Mouse (Mus musculus) hindbrain, embryonic 16.5 days (tissue): Measurements from ENCODE around the gene Neurog1. TPM values are rescaled to one million over a fixed set of nuclear protein-coding genes. Genes with fewer than 3 reads are reported as not detected.

Experiments
- ATAC-seq: fragments of 200-750 bp; cut with Nextera tagmentation; 2 replicates; pipeline ENCODE4 v1.8.0; 2017; ENCODE audit warnings: moderate TSS enrichment, moderate library complexity
- H3K27ac ChIP-seq: fragments of 300-500 bp; sonication (generic); 2 replicates; pipeline ENCODE4 v1.5.1; 2014; ENCODE audit warnings: low read depth, mild to moderate bottlenecking, control low read depth, low read length, moderate library complexity
- H3K27me3 ChIP-seq: fragments of 300-500 bp; sonication (generic); replicated peaks from 2 replicates; pipeline ENCODE4 v1.6.1; 2014; ENCODE audit warnings: low read length; ENCODE audit not compliant: control insufficient read depth, insufficient read depth
- H3K36me3 ChIP-seq: fragments of 300-500 bp; sonication (generic); 2 replicates; pipeline ENCODE4 v1.6.1; 2014; ENCODE audit warnings: mild to moderate bottlenecking, low read length, moderate library complexity, mixed read lengths; ENCODE audit not compliant: control insufficient read depth, insufficient read depth
- H3K4me1 ChIP-seq: fragments of 300-500 bp; sonication (generic); 2 replicates; pipeline ENCODE4 v1.6.1; 2014; ENCODE audit warnings: low read depth, low read length; ENCODE audit not compliant: control insufficient read depth, insufficient read depth
- H3K4me2 ChIP-seq: fragments of 300-500 bp; sonication (generic); 2 replicates; pipeline ENCODE4 v1.6.1; 2014; ENCODE audit warnings: mild to moderate bottlenecking, low read length, control low read depth, moderate library complexity
- H3K4me3 ChIP-seq: fragments of 300-500 bp; sonication (generic); 2 replicates; pipeline ENCODE4 v1.5.1; 2014; ENCODE audit warnings: mild to moderate bottlenecking, low read length, control low read depth, moderate library complexity
- H3K9ac ChIP-seq: fragments of 300-500 bp; sonication (generic); 2 replicates; pipeline ENCODE4 v1.6.1; 2014; ENCODE audit warnings: low read depth, mild to moderate bottlenecking, control low read depth, low read length, moderate library complexity
- H3K9me3 ChIP-seq: fragments of 300-500 bp; sonication (generic); 2 replicates; pipeline ENCODE4 v1.6.1; 2014; ENCODE audit warnings: mild to moderate bottlenecking, low read length, moderate library complexity; ENCODE audit not compliant: control insufficient read depth
- WGBS: fragments of 180-500 bp; shearing (Covaris S2); extraction: QIAGEN DNeasy Blood & Tissue Kit; methylation state at CpG from one replicate; pipeline ENCODE4 v1.1.7; 2014; 5-methylcytosine and 5-hydroxymethylcytosine counted together
- polyA plus RNA-seq: library from polyadenylated mRNA; unstranded; fragments of >200 nt; fragmentation: Nextera tagmentation; extraction: Ambion mirVana; gene quantifications from 2 replicates; pipeline ENCODE4 v1.2.1, GENCODE M21; 2015

The Neurog1 gene
- 0.11 and 1.0 TPM in 2 replicates for polyA plus RNA-seq

DNA sequence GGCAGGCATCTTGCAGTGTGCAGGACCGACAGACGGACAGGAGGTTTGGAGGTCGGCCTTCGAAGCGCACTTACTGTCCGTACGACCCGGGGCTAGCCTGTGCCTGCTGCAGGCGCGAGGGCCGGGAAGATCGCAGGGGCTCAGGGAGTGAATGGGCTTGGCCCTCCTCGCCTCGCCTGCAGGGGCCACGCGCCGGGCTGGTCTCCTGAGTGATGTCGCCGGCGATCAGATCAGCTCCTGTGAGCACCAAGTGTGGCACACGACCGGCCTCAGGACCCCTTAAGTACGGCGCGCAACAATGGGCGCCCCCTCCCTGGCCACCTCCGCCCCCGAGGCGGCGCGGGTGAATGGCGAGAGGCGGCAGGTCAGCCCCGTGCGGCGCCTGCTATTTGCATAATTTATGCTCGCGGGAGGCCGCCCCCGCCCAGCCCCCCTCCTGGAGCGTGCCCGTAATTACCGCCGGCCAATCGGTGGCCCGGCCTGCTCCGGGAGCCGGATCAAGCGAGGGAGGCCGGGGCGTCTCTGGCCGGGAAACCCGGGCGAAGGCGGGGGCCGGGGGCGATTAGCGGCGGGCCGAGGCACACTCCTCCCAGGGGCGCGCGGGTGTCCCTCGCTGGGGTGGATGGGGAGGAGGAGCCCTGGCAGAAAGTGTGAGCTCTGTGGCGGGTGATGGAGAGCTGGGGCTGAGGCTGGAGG lies at the start of gene Neurog1:
Gene Neurog1 (minus strand): TSS at position 240 of the 696 bp plus-strand sequence.
- under 1% methylated on average over 52 of the region's 65 CpGs for WGBS
- H3K4me3 ChIP-seq, result peak within 1 kb of the TSS; percentile 34
- H3K9ac ChIP-seq, result peak within 1 kb of the TSS; percentile 23; the same call in 1 of the 2 replicates
- no peaks in the 10 kb centered on the region for H3K9me3 ChIP-seq
- H3K27me3 ChIP-seq, result peaks cover 86% of the 10 kb centered on the region
- H3K36me3 ChIP-seq, result no peaks in the 10 kb centered on the region
- peak within 1 kb of the TSS; percentile 61 for H3K4me2 ChIP-seq
- H3K4me1 ChIP-seq, result peaks cover 12% of the 10 kb centered on the region
- no peak within 1 kb of the TSS for H3K27ac ChIP-seq
- peak; percentile 74 for ATAC-seq

GRCm38 (mm10) chr13:56299336-56299735 lies 47.4 kb upstream of the Neurog1 start:
- peaks cover 28% of the 10 kb centered on the region for H3K27me3 ChIP-seq

DNA sequence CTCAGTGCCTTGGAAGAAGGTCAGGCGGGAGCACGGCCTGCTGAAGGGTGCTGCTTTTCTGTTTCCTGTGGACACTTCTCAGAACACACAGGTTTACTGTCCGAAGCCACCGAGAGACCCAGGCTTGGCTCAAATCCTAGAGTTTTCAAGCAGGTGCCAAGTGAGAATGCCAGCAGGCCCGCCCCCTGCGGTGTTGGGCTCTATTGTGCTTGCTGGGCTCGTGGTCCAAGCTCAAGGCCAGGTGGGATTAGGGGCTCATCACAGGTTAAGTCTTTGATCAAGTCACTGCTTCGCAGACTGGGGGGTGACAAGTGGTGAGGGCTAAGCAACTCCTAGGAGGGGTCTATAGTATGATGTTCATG lies 44.7 kb upstream of the Neurog1 start:
- H3K9me3 ChIP-seq, result no peaks in the 10 kb centered on the region
- peak overlapping the region; percentile 48 for H3K4me3 ChIP-seq
- H3K27ac ChIP-seq, result no peak overlapping the region
- 4% methylated on average over 8 of the region's 8 CpGs for WGBS
- peaks cover 20% of the 10 kb centered on the region for H3K4me1 ChIP-seq
- H3K36me3 ChIP-seq, result no peaks in the 10 kb centered on the region
- H3K9ac ChIP-seq, result peak overlapping the region; percentile 57
- ATAC-seq, result peak; percentile 5; the same call in 1 of the 2 replicates
- peak overlapping the region; percentile 70 for H3K4me2 ChIP-seq
- peaks cover 48% of the 10 kb centered on the region for H3K27me3 ChIP-seq

More at GRCm38 (mm10) chr13:56299336-56299735, 47.4 kb upstream of the Neurog1 start:
- H3K27ac ChIP-seq, result no peak overlapping the region
- H3K9ac ChIP-seq, result no peak overlapping the region
- H3K4me2 ChIP-seq, result no peak overlapping the region
- no peak overlapping the region for H3K4me3 ChIP-seq
- no peak for ATAC-seq
- H3K36me3 ChIP-seq, result no peaks in the 10 kb centered on the region
- H3K4me1 ChIP-seq, result peaks cover 20% of the 10 kb centered on the region
- H3K9me3 ChIP-seq, result no peaks in the 10 kb centered on the region
- 93% methylated on average over 11 of the region's 11 CpGs for WGBS

- H3K27me3 ChIP-seq, result peaks cover 49% of the 10 kb centered on the region
- H3K9me3 ChIP-seq, result no peaks in the 10 kb centered on the region
- H3K9ac ChIP-seq, result peak within 1 kb of the TSS; percentile 57
- peak; percentile 62 for ATAC-seq
- H3K4me2 ChIP-seq, result peak within 1 kb of the TSS; percentile 70
- no peak within 1 kb of the TSS for H3K27ac ChIP-seq
- H3K4me3 ChIP-seq, result peak within 1 kb of the TSS; percentile 48
- peaks cover 20% of the 10 kb centered on the region for H3K4me1 ChIP-seq
- H3K36me3 ChIP-seq, result no peaks in the 10 kb centered on the region
- WGBS, result under 1% methylated on average over 69 of the region's 76 CpGs
These were observed 44.1 kb upstream of the Neurog1 start, which contains the start of gene Cxcl14 for GRCm38 (mm10) chr13:56295943-56296658. Cxcl14 (minus strand) TSS chr13:56296551.

- Histone ChIP-seq H3K27me3 (peaks cover 49% of the 10 kb centered on the region), H3K27ac (no peak overlapping the region), H3K4me1 (peaks cover 20% of the 10 kb centered on the region), H3K9ac (peak overlapping the region; percentile 57), H3K4me3 (peak overlapping the region; percentile 48), H3K4me2 (peak overlapping the region; percentile 70), H3K36me3 (no peaks in the 10 kb centered on the region), H3K9me3 (no peaks in the 10 kb centered on the region)
- ATAC-seq, result no peak
- whole genome bisulfite sequencing, result 5% methylated on average over 13 of the region's 13 CpGs
These were observed 43.6 kb upstream of the Neurog1 start for GRCm38 (mm10) chr13:56295586-56295942.

GRCm38 (mm10) chr13:56294908-56295307 lies 42.9 kb upstream of the Neurog1 start:
- H3K27me3 ChIP-seq, result peaks cover 49% of the 10 kb centered on the region
- peaks cover 20% of the 10 kb centered on the region for H3K4me1 ChIP-seq
- peak overlapping the region; percentile 48 for H3K4me3 ChIP-seq
- no peak overlapping the region for H3K27ac ChIP-seq
- no peak for ATAC-seq
- no peak overlapping the region; the same call in 1 of the 2 replicates for H3K4me2 ChIP-seq
- no peaks in the 10 kb centered on the region for H3K36me3 ChIP-seq
- 5% methylated on average over 10 of the region's 10 CpGs for WGBS
- H3K9ac ChIP-seq, result no peak overlapping the region
- H3K9me3 ChIP-seq, result 0 out of 2 replicates have a peak, but pooled peaks cover 2% of the 10 kb centered on the region

DNA sequence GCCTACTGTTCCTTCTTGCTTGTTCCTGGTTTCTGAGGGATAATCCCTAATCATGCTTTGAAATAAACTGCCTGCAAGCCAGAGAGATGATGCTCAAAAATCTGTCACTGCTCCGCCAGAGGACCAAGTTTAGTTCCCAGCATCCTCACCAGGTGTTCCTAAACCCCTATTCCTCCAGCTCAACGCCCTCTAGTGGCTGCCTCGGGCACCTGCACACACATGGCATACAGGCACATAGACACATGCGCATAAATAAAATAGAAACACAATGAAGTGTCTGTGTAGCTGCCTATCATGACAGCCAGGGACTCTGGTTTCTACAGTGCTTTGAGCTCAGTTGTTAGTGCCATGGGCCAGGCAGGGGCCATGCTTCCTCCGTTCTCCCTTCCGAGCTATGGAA lies 38.0 kb upstream of the Neurog1 start:
- 0 out of 2 replicates have a peak, but pooled peaks cover 3% of the 10 kb centered on the region for H3K9me3 ChIP-seq
- ATAC-seq, result no peak
- peaks cover 26% of the 10 kb centered on the region for H3K27me3 ChIP-seq
- H3K27ac ChIP-seq, result no peak overlapping the region
- WGBS, result 79% methylated on average over 6 of the region's 6 CpGs
- H3K9ac ChIP-seq, result no peak overlapping the region
- H3K36me3 ChIP-seq, result no peaks in the 10 kb centered on the region
- peaks cover 3% of the 10 kb centered on the region; the same call in 1 of the 2 replicates for H3K4me1 ChIP-seq
- H3K4me3 ChIP-seq, result no peak overlapping the region
- no peak overlapping the region for H3K4me2 ChIP-seq

DNA sequence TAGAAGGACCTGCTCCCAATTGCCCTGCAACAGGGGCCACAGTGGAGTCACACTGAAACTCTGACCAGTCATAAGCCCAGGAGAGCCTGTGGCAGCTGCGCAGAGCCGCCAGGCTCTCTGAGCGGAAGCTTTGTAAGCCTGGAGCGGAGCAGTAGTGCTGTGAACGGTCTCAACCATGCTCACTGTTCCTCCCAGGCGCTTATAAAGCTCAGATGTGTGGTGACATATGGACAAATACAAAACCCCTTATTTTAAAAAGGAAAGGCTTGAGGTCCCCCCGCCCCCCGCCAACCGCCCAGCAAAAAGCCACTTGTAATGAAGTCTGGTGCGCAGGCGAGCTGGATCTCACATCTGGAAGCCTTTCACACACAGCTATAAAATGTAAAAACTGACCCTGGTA lies 37.3 kb upstream of the Neurog1 start:
- H3K36me3 ChIP-seq, result no peaks in the 10 kb centered on the region
- no peak overlapping the region for H3K9ac ChIP-seq
- ATAC-seq, result no peak
- WGBS, result 64% methylated on average over 11 of the region's 11 CpGs
- no peaks in the 10 kb centered on the region; the same call in 1 of the 2 replicates for H3K4me1 ChIP-seq
- no peak overlapping the region for H3K4me2 ChIP-seq
- H3K9me3 ChIP-seq, result 0 out of 2 replicates have a peak, but pooled peaks cover 3% of the 10 kb centered on the region
- no peak overlapping the region for H3K4me3 ChIP-seq
- H3K27ac ChIP-seq, result no peak overlapping the region
- H3K27me3 ChIP-seq, result peaks cover 19% of the 10 kb centered on the region

GRCm38 (mm10) chr13:56288601-56289000 lies 36.6 kb upstream of the Neurog1 start:
- ATAC-seq, result no peak
- WGBS, result 37% methylated on average over 4 of the region's 4 CpGs
- Histone ChIP-seq H3K4me1 (no peaks in the 10 kb centered on the region; the same call in 1 of the 2 replicates), H3K4me2 (no peak overlapping the region), H3K9me3 (0 out of 2 replicates have a peak, but pooled peaks cover 3% of the 10 kb centered on the region), H3K9ac (no peak overlapping the region), H3K36me3 (no peaks in the 10 kb centered on the region), H3K4me3 (no peak overlapping the region), H3K27ac (no peak overlapping the region), H3K27me3 (peaks cover 14% of the 10 kb centered on the region)
